Mouse (Mus musculus) midbrain, postnatal 0 days (tissue): ENCODE measurements around the gene Emilin3. TPM values are rescaled to one million over a fixed set of nuclear protein-coding genes. Genes with fewer than 3 reads are reported as not detected.

Source experiments
- ATAC-seq: fragments of 200-750 bp; cut with Nextera tagmentation; 2 replicates; pipeline ENCODE4 v1.8.0; 2017; ENCODE audit warnings: moderate number of reproducible peaks, mild to moderate bottlenecking, moderate TSS enrichment, moderate library complexity; ENCODE audit not compliant: low FRiP score
- DNase-seq: peaks from one replicate; pipeline ENCODE4 v3.0.0-alpha.2; 2015; ENCODE audit warnings: low spot score
- H3K27ac ChIP-seq: fragments of 300-500 bp; sonication (generic); 2 replicates; pipeline ENCODE4 v1.5.1; 2014; ENCODE audit warnings: low read depth, mild to moderate bottlenecking, low read length, mixed read lengths
- H3K27me3 ChIP-seq: fragments of 300-500 bp; sonication (generic); 2 replicates; pipeline ENCODE4 v1.6.1; 2014; ENCODE audit warnings: low read length, control low read depth, mixed read lengths; ENCODE audit not compliant: insufficient read depth
- H3K36me3 ChIP-seq: fragments of 300-500 bp; sonication (generic); 2 replicates; pipeline ENCODE4 v1.6.1; 2014; ENCODE audit warnings: low read length, control low read depth, mixed read lengths; ENCODE audit not compliant: insufficient read depth
- H3K4me1 ChIP-seq: fragments of 300-500 bp; sonication (generic); 2 replicates; pipeline ENCODE4 v1.6.1; 2014; ENCODE audit warnings: mild to moderate bottlenecking, control low read depth, antibody characterized with exemption, low read length, mixed read lengths; ENCODE audit not compliant: insufficient read depth
- H3K4me2 ChIP-seq: fragments of 300-500 bp; sonication (generic); 2 replicates; pipeline ENCODE4 v1.6.1; 2014; ENCODE audit warnings: low read depth, mild to moderate bottlenecking, low read length, mixed read lengths; ENCODE audit not compliant: poor library complexity, severe bottlenecking
- H3K4me3 ChIP-seq: fragments of 300-500 bp; sonication (generic); 2 replicates; pipeline ENCODE4 v1.5.1; 2014; ENCODE audit warnings: low read depth, mild to moderate bottlenecking, low read length, moderate library complexity
- H3K9ac ChIP-seq: fragments of 300-500 bp; sonication (generic); replicated peaks from 2 replicates; pipeline ENCODE4 v1.6.1; 2014; ENCODE audit warnings: mild to moderate bottlenecking, low read length, moderate library complexity, mixed read lengths; ENCODE audit not compliant: poor library complexity, severe bottlenecking
- H3K9me3 ChIP-seq: fragments of 300-500 bp; sonication (generic); 2 replicates; pipeline ENCODE4 v1.6.1; 2016; ENCODE audit warnings: low read length, control low read depth
- CTCF ChIP-seq: IDR thresholded peaks from 2 replicates; pipeline ENCODE4 v1.5.1; 2016; ENCODE audit warnings: antibody characterized with exemption, mild to moderate bottlenecking
- WGBS: fragments of 180-500 bp; shearing (Covaris S2); extraction: QIAGEN DNeasy Blood & Tissue Kit; methylation state at CpG from one replicate; pipeline ENCODE4 v1.1.7; 2014; 5-methylcytosine and 5-hydroxymethylcytosine counted together
- polyA plus RNA-seq: library from polyadenylated mRNA; unstranded; fragments of >200 nt; fragmentation: Nextera tagmentation; extraction: Ambion mirVana; gene quantifications from 2 replicates; pipeline ENCODE4 v1.2.1, GENCODE M21; 2015
- total RNA-seq: library from RNA; depleted of rRNA; stranded (reverse); fragments of >200 nt; gene quantifications from 2 replicates; pipeline ENCODE4 v1.2.3, GENCODE M21; 2014

Gene Emilin3
- total and polyA plus RNA-seq, 2 experiments from 2014 or later: 0.51 to 0.55 TPM

DNA sequence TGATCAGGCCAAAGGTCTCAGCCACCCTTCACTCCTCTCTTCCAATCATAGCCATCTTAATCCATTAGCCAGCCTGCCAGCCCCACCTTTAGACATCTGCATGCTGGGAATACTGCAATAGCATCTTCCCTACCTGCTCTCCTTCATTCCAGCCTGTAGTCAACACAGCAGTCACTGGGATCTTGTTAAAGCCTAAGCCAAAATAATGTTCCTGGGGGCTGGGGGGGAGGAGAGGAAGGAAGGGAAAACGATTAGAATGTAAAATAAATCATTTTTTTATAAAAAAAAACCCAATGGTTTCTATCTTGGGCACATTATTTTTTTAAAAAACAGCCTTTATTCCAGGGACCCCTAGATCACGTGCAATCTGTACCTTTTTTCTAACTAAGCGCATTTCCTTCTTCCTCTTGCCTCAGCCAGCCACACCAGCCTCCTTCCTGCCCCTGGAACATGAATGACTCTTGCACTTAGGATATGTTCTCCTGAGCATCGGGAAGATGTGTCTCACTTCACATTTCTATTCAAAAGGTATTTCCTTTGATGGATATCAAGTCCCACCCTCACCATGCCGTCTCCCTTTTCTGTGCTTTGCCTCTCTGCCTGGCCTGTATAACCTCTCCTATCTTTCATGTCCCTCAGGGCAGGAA, 37.8 kb downstream of the Emilin3 start:
- no peaks in the 10 kb centered on the region for H3K9me3 ChIP-seq
- no peak overlapping the region for H3K4me3 ChIP-seq
- no peaks in the 10 kb centered on the region for H3K27me3 ChIP-seq
- H3K9ac ChIP-seq: no peak overlapping the region
- 88% methylated on average over 5 of the region's 5 CpGs for WGBS
- no peaks in the 10 kb centered on the region; the same call in 1 of the 2 replicates for H3K4me1 ChIP-seq
- DNase-seq: no peak
- no peak for ATAC-seq
- H3K36me3 ChIP-seq: no peaks in the 10 kb centered on the region
- H3K4me2 ChIP-seq: no peak overlapping the region
- no peak for TF ChIP-seq CTCF
- no peak overlapping the region for H3K27ac ChIP-seq

- Histone ChIP-seq H3K4me2 (peak within 1 kb of the TSS; percentile 72), H3K4me1 (no peaks in the 10 kb centered on the region; the same call in 1 of the 2 replicates), H3K9me3 (no peaks in the 10 kb centered on the region), H3K36me3 (no peaks in the 10 kb centered on the region), H3K9ac (peak within 1 kb of the TSS; percentile 96), H3K4me3 (peak within 1 kb of the TSS; percentile 89), H3K27me3 (no peaks in the 10 kb centered on the region), H3K27ac (peak within 1 kb of the TSS; percentile 96)
- ATAC-seq: peak; percentile 95
- under 1% methylated on average over 35 of the region's 48 CpGs for WGBS
- no peak for TF ChIP-seq CTCF
- peak; percentile 96 for DNase-seq
These were observed 39.2 kb downstream of the Emilin3 start, which contains the start of gene Zhx3 for GRCm38 (mm10) chr2:160872890-160873382. Gene Zhx3 (minus strand): TSS chr2:160872998.

- DNase-seq (peak; percentile 56), ATAC-seq (peak; percentile 91)
- Histone ChIP-seq H3K9ac (peak overlapping the region; percentile 96), H3K27ac (peak overlapping the region; percentile 96), H3K36me3 (no peaks in the 10 kb centered on the region), H3K27me3 (no peaks in the 10 kb centered on the region), H3K9me3 (no peaks in the 10 kb centered on the region), H3K4me2 (peak overlapping the region; percentile 72), H3K4me3 (peak overlapping the region; percentile 89), H3K4me1 (no peaks in the 10 kb centered on the region; the same call in 1 of the 2 replicates)
- WGBS: 0% methylated on average over 28 of the region's 47 CpGs
- TF ChIP-seq CTCF: no peak
These were observed 39.7 kb downstream of the Emilin3 start for GRCm38 (mm10) chr2:160872395-160872794.

DNA sequence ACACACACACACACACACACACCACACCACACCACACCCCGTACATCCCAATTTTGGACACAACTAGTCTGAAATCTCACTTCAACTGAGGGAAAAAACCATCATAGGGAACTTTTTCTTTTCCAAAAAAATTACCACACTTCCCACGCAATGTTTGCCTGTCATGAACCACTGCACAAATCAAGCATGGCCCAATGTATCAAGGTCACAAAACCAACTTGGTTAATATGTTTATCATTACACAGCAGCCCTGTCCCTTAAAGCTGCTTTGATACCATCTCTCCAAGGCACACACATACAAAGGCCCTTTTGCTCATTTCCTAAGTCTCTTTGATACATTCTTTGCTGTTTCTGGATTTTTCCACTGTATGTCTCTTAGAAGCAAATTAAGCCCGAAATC, 40.8 kb downstream of the Emilin3 start:
- H3K9me3 ChIP-seq: no peaks in the 10 kb centered on the region
- no peak for TF ChIP-seq CTCF
- no peaks in the 10 kb centered on the region for H3K27me3 ChIP-seq
- 77% methylated on average over 3 of the region's 3 CpGs for WGBS
- H3K4me1 ChIP-seq: no peaks in the 10 kb centered on the region; the same call in 1 of the 2 replicates
- H3K36me3 ChIP-seq: no peaks in the 10 kb centered on the region
- H3K4me3 ChIP-seq: peak overlapping the region; percentile 25
- ATAC-seq: no peak
- no peak overlapping the region for H3K27ac ChIP-seq
- H3K4me2 ChIP-seq: peak overlapping the region; percentile 45
- no peak for DNase-seq
- H3K9ac ChIP-seq: peak overlapping the region; percentile 33; the same call in 1 of the 2 replicates

GRCm38 (mm10) chr2:160869446-160869845, 42.7 kb downstream of the Emilin3 start:
- no peaks in the 10 kb centered on the region for H3K27me3 ChIP-seq
- no peaks in the 10 kb centered on the region for H3K9me3 ChIP-seq
- no peaks in the 10 kb centered on the region; the same call in 1 of the 2 replicates for H3K4me1 ChIP-seq
- ATAC-seq: no peak
- no peak overlapping the region for H3K4me2 ChIP-seq
- DNase-seq: no peak
- 87% methylated on average over 3 of the region's 3 CpGs for WGBS
- no peak overlapping the region for H3K4me3 ChIP-seq
- H3K36me3 ChIP-seq: no peaks in the 10 kb centered on the region
- no peak overlapping the region for H3K9ac ChIP-seq
- no peak for TF ChIP-seq CTCF
- H3K27ac ChIP-seq: no peak overlapping the region

- DNase-seq (no peak), ATAC-seq (no peak)
- WGBS: 77% methylated on average over 2 of the region's 2 CpGs
- no peak overlapping the region for H3K4me2 ChIP-seq
- no peaks in the 10 kb centered on the region; the same call in 1 of the 2 replicates for H3K4me1 ChIP-seq
- no peak for TF ChIP-seq CTCF
- no peaks in the 10 kb centered on the region for H3K27me3 ChIP-seq
- H3K9ac ChIP-seq: no peak overlapping the region
- no peak overlapping the region for H3K27ac ChIP-seq
- H3K36me3 ChIP-seq: no peaks in the 10 kb centered on the region
- H3K4me3 ChIP-seq: no peak overlapping the region
- H3K9me3 ChIP-seq: no peaks in the 10 kb centered on the region
These were observed 46.9 kb downstream of the Emilin3 start for GRCm38 (mm10) chr2:160865266-160865665.
